Mouse (Mus musculus) embryonic facial prominence, embryonic 12.5 days (tissue): ENCODE measurements around the gene Prr15l. TPM values are rescaled to one million over a fixed set of nuclear protein-coding genes. Genes with fewer than 3 reads are reported as not detected.

Experiments
- ATAC-seq: fragments of 200-750 bp; cut with Nextera tagmentation; 2 replicates; pipeline ENCODE4 v1.8.0; 2017; ENCODE audit not compliant: insufficient number of reproducible peaks, insufficient read depth, low FRiP score, low TSS enrichment
- H3K27ac ChIP-seq: fragments of 300-500 bp; sonication (generic); 2 replicates; pipeline ENCODE4 v1.5.1; 2016; ENCODE audit warnings: mild to moderate bottlenecking
- H3K27me3 ChIP-seq: fragments of 300-500 bp; sonication (generic); 2 replicates; pipeline ENCODE4 v1.6.1; 2016; ENCODE audit warnings: mild to moderate bottlenecking, moderate library complexity
- H3K36me3 ChIP-seq: fragments of 300-500 bp; sonication (generic); 2 replicates; pipeline ENCODE4 v1.6.1; 2016; ENCODE audit warnings: mild to moderate bottlenecking
- H3K4me1 ChIP-seq: fragments of 300-500 bp; sonication (generic); 2 replicates; pipeline ENCODE4 v1.6.1; 2016
- H3K4me2 ChIP-seq: fragments of 300-500 bp; sonication (generic); replicated peaks from 2 replicates; pipeline ENCODE4 v1.6.1; 2016; ENCODE audit warnings: mild to moderate bottlenecking, moderate library complexity
- H3K4me3 ChIP-seq: fragments of 300-500 bp; sonication (generic); 2 replicates; pipeline ENCODE4 v1.5.1; 2016; ENCODE audit warnings: mild to moderate bottlenecking
- H3K9ac ChIP-seq: fragments of 300-500 bp; sonication (generic); 2 replicates; pipeline ENCODE4 v1.6.1; 2016; ENCODE audit warnings: mild to moderate bottlenecking, moderate library complexity
- H3K9me3 ChIP-seq: fragments of 300-500 bp; sonication (generic); 2 replicates; pipeline ENCODE4 v1.6.1; 2016; ENCODE audit warnings: mild to moderate bottlenecking, moderate library complexity
- WGBS: fragments of 180-500 bp; shearing (Covaris S2); methylation state at CpG from one replicate; pipeline ENCODE4 v1.1.7; 2016; 5-methylcytosine and 5-hydroxymethylcytosine counted together
- polyA plus RNA-seq: library from polyadenylated mRNA; unstranded; fragments of >200 nt; fragmentation: Nextera tagmentation; extraction: Ambion mirVana; gene quantifications from 2 replicates; pipeline ENCODE4 v1.2.1, GENCODE M21; 2016

The Prr15l gene
- polyA plus RNA-seq, 1 experiment from 2014 or later: 2.4 TPM

DNA sequence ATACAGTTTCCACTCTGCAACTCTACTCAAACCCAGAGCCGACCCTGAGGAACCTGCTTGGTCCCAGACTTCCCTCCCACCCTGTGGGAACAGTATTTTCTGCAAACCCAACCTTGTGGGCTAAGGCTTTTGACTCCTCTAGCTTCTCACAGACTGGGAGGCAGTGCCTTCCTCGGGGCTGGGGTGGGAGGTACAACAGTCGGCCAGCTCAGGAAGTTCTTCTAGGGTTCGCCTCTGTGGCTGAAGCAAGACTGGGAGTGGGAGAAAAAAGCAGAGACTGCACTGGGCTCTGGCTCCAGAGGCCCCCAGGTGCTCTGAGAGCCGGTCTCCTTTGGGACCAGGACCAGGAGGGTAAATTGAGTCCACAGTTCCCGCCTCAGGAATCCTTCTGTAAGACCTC is 25.0 kb downstream of the Prr15l start:
- Histone ChIP-seq H3K36me3 (peaks cover 63% of the 10 kb centered on the region), H3K27me3 (no peaks in the 10 kb centered on the region), H3K4me1 (no peaks in the 10 kb centered on the region), H3K4me2 (no peak overlapping the region), H3K9me3 (no peaks in the 10 kb centered on the region), H3K27ac (no peak overlapping the region), H3K9ac (no peak overlapping the region), H3K4me3 (no peak overlapping the region)
- ATAC-seq: no peak
- WGBS: 73% methylated on average over 6 of the region's 6 CpGs

DNA sequence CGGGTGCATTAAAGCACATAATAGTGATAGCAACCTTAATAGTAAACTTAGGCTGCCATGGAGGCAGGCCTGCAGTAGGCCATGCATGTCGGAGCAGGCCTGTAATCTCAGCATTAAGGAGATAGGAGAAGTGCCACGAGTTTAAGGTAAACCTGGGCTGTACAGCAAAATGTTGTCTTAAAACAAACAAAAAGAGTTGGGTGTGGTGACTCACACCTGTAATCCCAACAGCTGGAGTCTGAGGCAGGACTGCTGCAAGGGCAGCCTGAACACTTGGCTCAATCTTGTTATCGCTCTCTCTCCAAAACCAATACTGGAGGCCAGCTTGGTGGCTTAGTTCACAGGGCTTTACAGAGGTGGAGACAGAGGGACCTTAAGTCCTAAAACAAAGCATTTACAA is 27.2 kb downstream of the Prr15l start:
- no peak overlapping the region for H3K4me2 ChIP-seq
- peaks cover 77% of the 10 kb centered on the region for H3K36me3 ChIP-seq
- no peak for ATAC-seq
- no peaks in the 10 kb centered on the region for H3K9me3 ChIP-seq
- no peak overlapping the region for H3K27ac ChIP-seq
- no peak overlapping the region for H3K9ac ChIP-seq
- H3K4me1 ChIP-seq: no peaks in the 10 kb centered on the region
- WGBS: 88% methylated on average over 4 of the region's 4 CpGs
- no peaks in the 10 kb centered on the region for H3K27me3 ChIP-seq
- H3K4me3 ChIP-seq: no peak overlapping the region

DNA sequence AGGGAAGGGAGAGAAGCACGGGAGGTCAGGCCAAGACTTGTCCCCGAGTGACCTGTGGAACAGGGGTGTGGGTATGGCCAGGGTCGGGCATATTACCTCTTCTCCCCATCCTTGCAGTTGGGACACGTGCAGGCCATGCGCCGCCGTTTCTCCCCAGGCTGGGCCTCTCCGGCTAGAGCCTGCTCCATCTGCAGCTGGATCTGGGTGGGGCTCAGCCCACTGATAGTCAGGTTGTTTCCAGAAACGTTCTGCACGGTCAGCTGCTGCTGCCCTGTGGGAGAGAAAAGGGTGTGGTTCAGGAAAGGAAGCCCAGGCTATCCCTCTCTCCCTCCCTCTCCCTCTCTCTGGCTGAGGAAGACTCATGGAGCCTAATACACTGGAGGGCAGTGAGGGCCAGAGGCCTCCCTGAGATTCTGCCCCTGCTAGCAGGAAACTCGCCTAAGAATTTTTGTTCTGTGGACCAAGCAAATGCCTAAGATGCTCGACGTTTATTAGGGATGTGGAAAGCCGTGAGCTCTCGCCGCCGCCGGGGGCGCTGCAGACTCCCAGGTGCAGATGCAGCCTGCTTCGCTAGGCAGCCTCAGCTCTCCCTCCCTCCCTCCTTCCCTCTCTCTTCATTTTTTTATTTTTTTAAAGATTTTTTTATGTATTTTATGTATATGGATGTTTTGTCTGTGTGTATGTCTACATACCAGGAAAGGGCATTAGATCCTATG is 28.3 kb downstream of the Prr15l start:
- Histone ChIP-seq H3K27ac (no peak overlapping the region), H3K36me3 (peaks cover 86% of the 10 kb centered on the region), H3K9me3 (no peaks in the 10 kb centered on the region), H3K4me2 (no peak overlapping the region), H3K4me3 (no peak overlapping the region), H3K4me1 (no peaks in the 10 kb centered on the region), H3K9ac (no peak overlapping the region), H3K27me3 (no peaks in the 10 kb centered on the region)
- no peak for ATAC-seq
- 57% methylated on average over 20 of the region's 20 CpGs for WGBS

- Histone ChIP-seq H3K4me2 (no peak overlapping the region), H3K9me3 (no peaks in the 10 kb centered on the region), H3K36me3 (peaks cover 86% of the 10 kb centered on the region), H3K4me3 (no peak overlapping the region), H3K27ac (no peak overlapping the region), H3K9ac (no peak overlapping the region), H3K4me1 (no peaks in the 10 kb centered on the region), H3K27me3 (no peaks in the 10 kb centered on the region)
- WGBS: 91% methylated on average over 10 of the region's 10 CpGs
- no peak for ATAC-seq
These were observed 29.3 kb downstream of the Prr15l start for GRCm38 (mm10) chr11:96957061-96957805.

DNA sequence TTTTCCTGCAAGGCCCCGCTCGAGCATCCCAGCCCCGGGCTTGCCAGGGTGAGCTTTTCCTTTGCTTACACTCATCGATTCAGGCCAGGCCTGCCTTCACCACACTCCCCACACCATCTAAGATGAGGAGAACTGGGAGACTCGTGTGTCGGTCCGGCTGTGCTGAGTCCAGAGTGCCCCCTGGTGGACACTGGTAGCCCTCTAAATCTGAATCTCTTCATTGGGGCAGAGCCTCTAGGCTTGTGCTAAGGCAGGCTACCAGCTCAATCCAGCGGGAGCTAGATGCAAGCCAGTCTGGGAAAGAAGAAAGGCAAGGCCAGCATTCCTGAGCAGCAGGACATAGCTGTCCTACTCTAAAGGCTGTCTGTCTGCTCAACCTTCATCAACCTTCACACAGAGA is 35.7 kb downstream of the Prr15l start:
- no peaks in the 10 kb centered on the region for H3K27me3 ChIP-seq
- no peaks in the 10 kb centered on the region for H3K4me1 ChIP-seq
- no peak overlapping the region for H3K4me2 ChIP-seq
- WGBS: 15% methylated on average over 8 of the region's 8 CpGs
- H3K9ac ChIP-seq: no peak overlapping the region
- peaks cover 43% of the 10 kb centered on the region for H3K36me3 ChIP-seq
- H3K27ac ChIP-seq: no peak overlapping the region
- no peak overlapping the region for H3K4me3 ChIP-seq
- no peak for ATAC-seq
- no peaks in the 10 kb centered on the region for H3K9me3 ChIP-seq

- ATAC-seq: no peak
- H3K9ac ChIP-seq: no peak overlapping the region
- 86% methylated on average over 3 of the region's 3 CpGs for WGBS
- peaks cover 19% of the 10 kb centered on the region for H3K36me3 ChIP-seq
- H3K27ac ChIP-seq: no peak overlapping the region
- H3K9me3 ChIP-seq: no peaks in the 10 kb centered on the region
- H3K4me2 ChIP-seq: no peak overlapping the region
- no peak overlapping the region for H3K4me3 ChIP-seq
- no peaks in the 10 kb centered on the region for H3K27me3 ChIP-seq
- peaks cover 2% of the 10 kb centered on the region; the same call in 1 of the 2 replicates for H3K4me1 ChIP-seq
These were observed 38.3 kb downstream of the Prr15l start for GRCm38 (mm10) chr11:96966172-96966571.

GRCm38 (mm10) chr11:96966914-96967543 is 39.1 kb downstream of the Prr15l start:
- Histone ChIP-seq H3K4me2 (no peak overlapping the region), H3K4me1 (peaks cover 2% of the 10 kb centered on the region; the same call in 1 of the 2 replicates), H3K36me3 (0 out of 2 replicates have a peak, but pooled peaks cover 11% of the 10 kb centered on the region), H3K27ac (no peak overlapping the region), H3K9me3 (no peaks in the 10 kb centered on the region), H3K4me3 (no peak overlapping the region), H3K9ac (no peak overlapping the region), H3K27me3 (no peaks in the 10 kb centered on the region)
- no peak for ATAC-seq
- WGBS: 90% methylated on average over 13 of the region's 13 CpGs

- H3K9ac ChIP-seq: no peak overlapping the region
- H3K9me3 ChIP-seq: no peaks in the 10 kb centered on the region
- no peak overlapping the region for H3K4me2 ChIP-seq
- H3K36me3 ChIP-seq: 0 out of 2 replicates have a peak, but pooled peaks cover 4% of the 10 kb centered on the region
- no peak overlapping the region for H3K4me3 ChIP-seq
- no peak overlapping the region for H3K27ac ChIP-seq
- no peak for ATAC-seq
- H3K4me1 ChIP-seq: peaks cover 7% of the 10 kb centered on the region; the same call in 1 of the 2 replicates
- WGBS: 83% methylated on average over 11 of the region's 11 CpGs
- no peaks in the 10 kb centered on the region for H3K27me3 ChIP-seq
These were observed 39.8 kb downstream of the Prr15l start for GRCm38 (mm10) chr11:96967544-96968269.

DNA sequence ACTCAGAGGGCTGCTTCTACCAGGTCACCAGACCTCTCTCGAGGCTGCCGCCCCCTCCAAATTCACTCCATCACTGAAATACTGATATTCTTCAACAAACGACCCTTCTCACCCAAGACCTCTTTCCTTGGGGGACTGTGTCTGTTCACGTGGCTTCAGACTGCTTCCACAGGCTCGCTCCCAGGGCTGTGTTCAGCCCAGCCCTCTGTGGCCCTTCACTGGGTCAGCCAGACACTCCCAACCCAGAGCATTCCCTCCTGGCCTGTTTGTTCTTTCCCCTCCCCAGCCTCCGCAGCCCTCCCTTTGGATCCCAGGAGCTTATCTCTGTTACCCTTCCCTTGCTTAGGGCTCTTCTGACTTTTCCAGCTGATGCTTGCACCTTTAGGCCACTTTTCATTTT is 40.6 kb downstream of the Prr15l start:
- Histone ChIP-seq H3K9me3 (no peaks in the 10 kb centered on the region), H3K36me3 (no peaks in the 10 kb centered on the region), H3K4me2 (no peak overlapping the region), H3K27ac (no peak overlapping the region), H3K4me1 (peaks cover 11% of the 10 kb centered on the region), H3K27me3 (no peaks in the 10 kb centered on the region), H3K4me3 (no peak overlapping the region), H3K9ac (no peak overlapping the region)
- no peak for ATAC-seq
- WGBS: 61% methylated on average over 6 of the region's 6 CpGs

GRCm38 (mm10) chr11:96969280-96969722 is 41.4 kb downstream of the Prr15l start:
- peaks cover 11% of the 10 kb centered on the region for H3K4me1 ChIP-seq
- no peaks in the 10 kb centered on the region for H3K9me3 ChIP-seq
- H3K4me2 ChIP-seq: no peak overlapping the region
- WGBS: 69% methylated on average over 5 of the region's 5 CpGs
- H3K36me3 ChIP-seq: no peaks in the 10 kb centered on the region
- no peaks in the 10 kb centered on the region for H3K27me3 ChIP-seq
- no peak overlapping the region for H3K9ac ChIP-seq
- ATAC-seq: no peak
- H3K27ac ChIP-seq: no peak overlapping the region
- no peak overlapping the region for H3K4me3 ChIP-seq

GRCm38 (mm10) chr11:96969746-96970145 is 41.8 kb downstream of the Prr15l start:
- H3K9ac ChIP-seq: no peak overlapping the region
- ATAC-seq: no peak
- 56% methylated on average over 1 of the region's 1 CpGs for WGBS
- peaks cover 11% of the 10 kb centered on the region for H3K4me1 ChIP-seq
- H3K4me2 ChIP-seq: no peak overlapping the region
- H3K27ac ChIP-seq: peak overlapping the region; percentile 38; the same call in 1 of the 2 replicates
- no peaks in the 10 kb centered on the region for H3K9me3 ChIP-seq
- H3K27me3 ChIP-seq: no peaks in the 10 kb centered on the region
- no peaks in the 10 kb centered on the region for H3K36me3 ChIP-seq
- no peak overlapping the region for H3K4me3 ChIP-seq
